Mouse (Mus musculus): ENCODE results near the gene Gm11985. TPM values are rescaled to one million over a fixed set of nuclear protein-coding genes. Genes with fewer than 3 reads are reported as not detected.

Gm11985 gene
- total RNA-seq, 2 experiments from 2014 or later, result not detected

- intact Hi-C loops (cut with DNase I), result no loop called here
- DNase-seq, result no peak
These were observed 15.5 kb upstream of the Gm11985 start for GRCm38 (mm10) chr11:7203846-7204245.

DNA sequence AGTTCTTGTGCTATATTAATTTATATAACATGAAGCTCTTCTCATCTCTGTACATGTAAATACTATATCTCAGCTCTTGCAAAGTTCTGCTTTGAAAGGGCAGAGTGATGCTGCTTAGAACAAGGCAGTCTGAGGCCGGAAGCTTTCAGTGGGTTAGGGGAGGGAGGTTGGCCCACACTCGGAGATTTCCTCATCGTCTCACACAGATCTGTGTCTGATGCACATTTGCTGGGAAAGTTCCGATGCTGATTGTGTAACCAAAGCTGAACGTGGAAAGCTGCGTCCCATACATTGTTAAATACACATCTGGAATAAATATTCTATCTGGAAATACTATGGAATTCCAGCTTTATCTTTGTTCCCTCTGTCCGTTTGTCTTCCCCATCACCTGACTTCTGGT lies 13.8 kb upstream of the Gm11985 start:
- no peak for DNase-seq
- intact Hi-C loops (cut with DNase I), result no loop called here

- intact Hi-C loops (cut with DNase I), result no loop called here
- DNase-seq, result no peak
These were observed 12.0 kb upstream of the Gm11985 start for GRCm38 (mm10) chr11:7200393-7200783.

DNA sequence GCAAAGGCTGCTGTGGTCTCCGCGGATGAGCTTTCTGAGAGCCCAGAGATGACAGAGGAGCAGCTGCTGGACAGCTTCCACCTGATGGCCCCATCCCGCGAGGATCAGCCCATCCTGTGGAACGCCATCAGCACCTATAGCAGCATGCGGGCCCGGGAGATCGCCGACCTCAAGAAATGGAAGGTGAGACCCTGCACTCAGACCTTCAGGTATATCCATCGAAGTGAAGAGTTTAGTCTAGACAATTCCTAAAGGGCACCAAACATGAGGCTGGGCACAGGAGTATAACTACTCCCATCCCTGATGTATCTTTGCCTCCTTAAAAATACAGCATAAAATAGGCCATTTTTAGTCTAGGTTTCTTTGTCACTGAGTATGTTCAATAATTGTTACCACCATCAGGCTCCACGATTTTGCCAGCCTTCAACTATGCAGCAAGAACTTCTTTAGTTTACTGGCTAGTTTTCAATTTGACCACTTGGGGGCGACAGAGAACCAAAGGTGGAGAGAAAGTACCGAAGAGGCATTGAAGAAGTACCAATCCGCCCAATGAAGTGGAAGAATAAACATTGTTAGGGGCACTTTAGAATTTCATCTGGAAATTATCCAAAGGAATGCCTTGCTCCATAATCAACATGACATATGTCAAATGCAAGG lies 11.5 kb upstream of the Gm11985 start:
- intact Hi-C loops (cut with DNase I), result loop anchor here (10.0 kb wide), 1 partner anchor 545 kb away; the partner anchor contains the start of gene Ramp3
- DNase-seq, result peak; percentile 55

DNA sequence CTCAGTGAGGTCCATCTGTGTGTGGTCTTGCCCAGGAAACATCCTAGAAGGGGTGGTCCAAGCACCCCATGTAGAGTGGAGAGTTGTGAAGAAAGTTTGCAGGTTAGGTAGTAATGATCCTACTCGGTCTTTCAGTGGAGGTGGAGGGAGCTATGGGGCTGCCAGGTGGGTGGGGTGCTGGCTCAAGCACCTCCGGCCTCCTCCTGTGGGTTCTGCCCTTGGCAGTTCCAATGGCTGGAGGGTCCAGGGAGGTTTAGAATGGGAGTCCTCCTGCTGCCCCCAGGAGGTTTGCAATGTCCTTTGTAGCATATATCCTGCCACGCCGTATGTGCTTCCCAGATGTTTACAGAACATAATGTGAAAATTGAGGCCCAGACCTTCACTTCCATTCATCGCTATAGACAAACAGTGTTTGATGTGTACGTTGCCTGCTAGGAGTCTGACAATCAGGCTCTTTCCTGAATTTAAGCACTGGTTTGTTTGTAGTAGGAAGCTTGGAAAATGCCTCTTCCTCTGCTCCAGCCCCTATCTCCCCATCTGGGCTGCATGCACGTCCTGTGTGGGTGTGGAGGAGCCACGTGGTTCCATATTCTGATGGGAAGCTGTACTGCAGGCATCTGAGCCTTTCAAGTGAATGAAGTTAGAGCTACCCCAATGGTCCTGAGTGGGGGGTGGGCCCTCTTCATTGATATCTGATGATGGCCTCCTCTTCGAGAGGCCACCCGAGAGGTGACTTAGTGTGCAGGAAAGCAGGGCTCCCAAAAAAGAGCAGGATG lies 10.3 kb upstream of the Gm11985 start:
- no peak for DNase-seq
- intact Hi-C loops (cut with DNase I), result loop anchor here (10.0 kb wide), 1 partner anchor 544 kb away; the partner anchor contains the start of gene Ramp3

- intact Hi-C loops (cut with DNase I), result loop anchor here (10.0 kb wide), 1 partner anchor 543 kb away; the partner anchor contains the start of gene Ramp3
- DNase-seq, result no peak
These were observed 9.6 kb upstream of the Gm11985 start for GRCm38 (mm10) chr11:7198006-7198405.

DNA sequence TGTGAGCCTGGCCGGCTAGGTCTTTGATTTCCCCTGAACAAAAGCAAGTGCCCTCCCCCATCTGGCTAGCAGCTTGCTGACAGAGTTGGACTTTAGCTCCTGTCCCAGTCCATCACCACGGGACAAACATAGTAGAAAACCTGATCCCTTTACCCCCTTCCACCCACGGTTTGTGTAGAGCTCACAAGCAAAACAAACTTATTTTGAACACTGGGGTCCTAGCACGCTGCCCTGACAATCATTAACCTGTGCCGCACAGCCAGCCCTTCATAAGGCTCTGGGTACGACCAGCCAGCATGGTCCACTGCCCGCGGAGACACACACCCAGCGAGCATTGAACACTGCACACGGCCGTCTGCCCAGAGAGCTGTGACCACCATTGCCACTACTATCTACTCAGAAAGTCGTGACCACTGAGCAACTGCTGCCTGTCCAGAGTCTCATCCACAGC lies 9.1 kb upstream of the Gm11985 start, which contains the start of gene Igfbp1:
Gene Igfbp1, plus strand, starts transcription at position 292 of the 451 bp plus-strand sequence.
- no peak for DNase-seq
- intact Hi-C loops (cut with DNase I), result loop anchor here (10.0 kb wide), 1 partner anchor 543 kb away; the partner anchor contains the start of gene Ramp3

GRCm38 (mm10) chr11:7195312-7195685 lies 6.9 kb upstream of the Gm11985 start:
- no peak for DNase-seq
- intact Hi-C loops (cut with DNase I), result loop anchor here (10.0 kb wide), 1 partner anchor 540 kb away; the partner anchor contains the start of gene Ramp3

GRCm38 (mm10) chr11:7194432-7195311 lies 6.3 kb upstream of the Gm11985 start:
- intact Hi-C loops (cut with DNase I), result loop anchor here (10.0 kb wide), 1 partner anchor 540 kb away; the partner anchor contains the start of gene Ramp3
- DNase-seq, result no peak

GRCm38 (mm10) chr11:7193134-7193533 lies 4.8 kb upstream of the Gm11985 start:
- intact Hi-C loops (cut with DNase I), result loop anchor here (10.0 kb wide), 1 partner anchor 538 kb away; the partner anchor contains the start of gene Ramp3
- no peak for DNase-seq

DNA sequence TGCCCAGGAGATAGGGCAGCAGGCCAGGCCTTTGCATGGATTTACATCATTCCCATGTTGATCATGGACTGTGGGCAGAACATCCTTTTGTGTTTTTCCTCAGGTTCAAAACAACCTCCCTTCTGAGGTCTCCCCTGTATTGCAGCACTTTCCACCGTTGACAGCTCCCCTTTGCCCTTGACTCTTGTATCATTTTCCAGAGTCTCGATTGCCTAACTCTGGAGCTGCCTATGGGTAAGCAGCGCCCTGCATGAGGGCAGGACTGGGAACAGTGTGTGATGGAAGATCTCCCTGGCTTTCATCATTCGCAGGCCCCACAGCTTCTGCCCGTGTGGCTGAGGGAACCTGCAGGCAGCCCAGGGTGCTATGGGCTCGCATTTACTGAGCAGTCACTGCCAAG lies 4.3 kb upstream of the Gm11985 start:
- DNase-seq, result no peak
- intact Hi-C loops (cut with DNase I), result loop anchor here (10.0 kb wide), 1 partner anchor 538 kb away; the partner anchor contains the start of gene Ramp3

DNA sequence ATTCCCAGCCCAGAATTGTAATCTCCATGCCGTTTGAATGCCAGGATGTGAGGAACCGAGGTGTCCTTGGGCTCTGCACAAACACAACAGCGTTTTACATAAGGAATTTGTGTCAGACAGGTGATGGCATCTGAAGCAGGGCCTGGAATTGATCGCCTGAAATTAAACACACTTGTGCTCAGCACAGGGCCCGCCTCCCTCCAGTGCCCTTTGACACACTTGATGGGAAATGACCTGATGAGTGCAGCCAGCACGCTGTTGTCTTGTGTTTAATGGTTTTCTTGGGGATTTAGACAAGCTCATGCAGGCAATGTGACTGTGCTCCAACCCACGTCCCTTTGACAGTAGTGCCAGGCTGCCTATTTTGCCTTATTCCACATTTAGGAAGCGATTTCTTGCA lies 897 bp downstream of the Gm11985 start:
- DNase-seq, result no peak
- intact Hi-C loops (cut with DNase I), result no loop called here

DNA sequence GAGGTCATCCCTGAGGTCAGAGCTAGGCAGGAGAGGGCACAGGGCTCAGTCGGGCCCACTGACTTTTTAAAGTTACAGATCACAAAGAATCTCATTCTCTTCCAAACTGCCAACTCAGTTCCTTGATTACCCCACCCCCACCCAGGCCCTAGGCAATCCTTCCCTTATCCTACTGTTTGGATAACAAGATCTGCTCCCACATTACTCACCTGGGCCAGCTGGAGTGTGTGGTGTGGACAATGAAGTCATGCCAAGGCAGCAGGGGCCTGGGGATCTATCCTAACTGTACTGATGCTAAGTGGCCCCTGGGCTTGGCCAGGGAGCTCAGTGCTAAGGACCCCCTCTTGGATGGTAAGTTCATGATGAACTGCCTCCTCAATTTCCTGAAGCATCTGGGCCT lies 3.9 kb downstream of the Gm11985 start:
- no peak for DNase-seq
- intact Hi-C loops (cut with DNase I), result no loop called here

DNA sequence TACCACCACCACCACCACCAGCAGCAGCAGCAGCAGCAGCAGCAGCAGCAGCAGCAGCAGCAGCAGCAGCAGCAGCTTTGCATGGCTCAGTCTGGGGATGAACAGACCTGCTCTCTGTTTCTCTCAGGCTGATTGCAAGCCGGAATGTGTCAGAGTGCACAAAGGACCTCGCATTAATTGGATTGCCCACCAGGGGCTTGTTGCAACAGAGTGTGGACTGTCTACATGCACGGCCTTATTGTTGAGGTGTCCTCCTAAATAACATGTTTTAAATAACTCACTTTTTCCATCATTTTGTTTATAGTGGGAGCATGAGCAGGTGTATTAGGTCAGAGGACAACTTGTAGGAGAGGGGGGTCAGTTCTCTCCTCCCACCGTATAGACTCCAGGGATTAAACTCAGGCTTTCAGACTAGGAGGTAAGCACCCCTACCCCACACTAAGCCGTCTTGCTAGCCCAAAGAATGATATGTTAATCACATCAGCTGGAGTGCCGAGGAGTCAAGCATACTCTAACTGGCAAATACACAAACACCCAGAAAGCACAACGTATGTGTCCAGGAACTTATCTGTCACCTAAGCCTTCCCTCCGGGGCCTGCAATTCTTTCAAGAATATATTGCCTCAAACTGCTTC lies 5.8 kb downstream of the Gm11985 start:
- intact Hi-C loops (cut with DNase I), result no loop called here
- no peak for DNase-seq

- intact Hi-C loops (cut with DNase I), result no loop called here
- DNase-seq, result no peak
These were observed 9.1 kb downstream of the Gm11985 start for GRCm38 (mm10) chr11:7179276-7179675.

DNA sequence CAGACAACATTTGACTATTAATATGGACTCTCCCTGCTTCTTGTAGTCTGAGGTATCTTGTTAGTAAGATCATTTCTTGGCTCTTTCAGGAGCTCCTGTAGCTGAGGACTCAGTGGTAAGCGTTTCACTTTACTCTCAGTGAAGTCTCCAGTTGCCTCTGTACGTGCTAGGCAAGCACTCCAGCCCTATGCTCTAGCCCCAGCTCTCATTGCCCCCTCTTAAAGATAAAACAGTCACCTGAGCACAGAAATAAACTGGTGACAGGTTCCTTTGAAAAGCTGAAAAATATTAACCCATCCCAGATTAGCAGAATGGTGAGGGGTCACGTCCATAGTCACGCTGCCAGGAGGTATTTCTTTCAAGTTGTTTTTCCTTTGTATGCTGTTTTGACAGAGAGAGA lies 9.6 kb downstream of the Gm11985 start:
- intact Hi-C loops (cut with DNase I), result no loop called here
- no peak for DNase-seq

GRCm38 (mm10) chr11:7173664-7174063 lies 14.7 kb downstream of the Gm11985 start:
- intact Hi-C loops (cut with DNase I), result no loop called here
- DNase-seq, result no peak

- DNase-seq, result no peak
- intact Hi-C loops (cut with DNase I), result loop anchor here (10.0 kb wide), 1 partner anchor 515 kb away; the partner anchor contains the start of gene Ramp3
These were observed 18.7 kb downstream of the Gm11985 start for GRCm38 (mm10) chr11:7169645-7170044.

DNA sequence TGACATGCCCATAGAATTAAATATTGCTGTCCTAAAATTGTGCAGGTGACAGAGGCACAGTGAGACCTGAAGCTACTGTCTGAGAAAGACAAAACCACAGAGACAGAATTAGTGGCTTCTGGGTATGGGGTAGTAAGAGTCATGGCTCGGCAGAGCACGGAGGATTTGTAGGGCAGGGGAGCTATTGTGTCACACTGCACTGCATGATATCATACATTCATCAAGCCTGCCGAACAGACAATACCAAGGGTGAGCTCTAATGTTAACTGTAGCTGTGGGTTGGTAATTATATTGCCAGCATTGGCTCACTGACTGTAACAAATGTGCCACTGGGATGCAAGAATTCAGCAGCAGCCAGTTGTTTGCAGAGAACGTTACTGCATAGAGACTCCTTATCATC lies 24.0 kb downstream of the Gm11985 start:
- intact Hi-C loops (cut with DNase I), result loop anchor here (10.0 kb wide), 1 partner anchor 510 kb away; the partner anchor contains the start of gene Ramp3

More for the DNA sequence above, 24.0 kb downstream of the Gm11985 start:
- DNase-seq, result no peak

All from left cerebral cortex, postnatal 4 days (tissue).